Mouse (Mus musculus): Measurements from ENCODE around the gene Cep97. TPM values are rescaled to one million over a fixed set of nuclear protein-coding genes. Genes with fewer than 3 reads are reported as not detected.
"Not testable (repeated sequence)": the region's sequence is repeated elsewhere in the genome, so short reads cannot be mapped to it uniquely, and the experiment has no call there.

Gene Cep97
- polyA plus RNA-seq, 1 experiment: 3.0 TPM

DNA sequence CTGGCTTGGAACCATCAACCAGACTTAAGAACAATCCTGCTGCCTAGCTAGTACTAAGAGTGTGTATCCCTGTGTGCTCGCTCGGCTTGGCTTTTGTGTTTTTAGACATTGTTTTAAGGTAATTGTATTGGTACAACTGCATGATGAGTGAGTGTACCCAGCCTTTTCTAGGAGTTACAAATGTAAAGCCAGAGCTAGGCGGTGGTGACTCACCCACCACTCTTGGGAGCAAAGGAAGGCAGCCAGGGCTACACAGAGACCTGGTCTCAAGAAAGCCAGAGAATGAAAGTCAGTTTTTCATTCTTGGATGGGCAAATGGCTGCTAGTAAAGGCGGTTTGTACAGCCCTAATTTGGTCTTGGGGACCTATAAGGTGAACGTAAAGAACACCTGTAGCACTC is 35.8 kb upstream of the Cep97 start:
- Histone ChIP-seq H3K4me3 (ENCODE audit: control insufficient read depth, low read depth, low read length) (no peak overlapping the region), H3K27me3 (ENCODE audit: control insufficient read depth, insufficient read depth, low read length) (no peaks in the 10 kb centered on the region), H3K4me1 (ENCODE audit: control insufficient read depth, insufficient read depth, low read length) (no peaks in the 10 kb centered on the region; the same call in 1 of the 2 replicates), H3K36me3 (ENCODE audit: control insufficient read depth, insufficient read depth, low read length) (no peaks in the 10 kb centered on the region; the same call in none of the 2 replicates), H3K27ac (ENCODE audit: control insufficient read depth, insufficient read depth, low read depth, low read length) (no peak overlapping the region)
- no peak for TF ChIP-seq POLR2A (IDR thresholded peaks at IDR 0.05; ENCODE audit: control insufficient read depth, low read depth, low read length)
- no peak for TF ChIP-seq CTCF (IDR thresholded peaks at IDR 0.05; ENCODE audit: control insufficient read depth, insufficient read depth, insufficient replicate concordance, low read depth, low read length)

DNA sequence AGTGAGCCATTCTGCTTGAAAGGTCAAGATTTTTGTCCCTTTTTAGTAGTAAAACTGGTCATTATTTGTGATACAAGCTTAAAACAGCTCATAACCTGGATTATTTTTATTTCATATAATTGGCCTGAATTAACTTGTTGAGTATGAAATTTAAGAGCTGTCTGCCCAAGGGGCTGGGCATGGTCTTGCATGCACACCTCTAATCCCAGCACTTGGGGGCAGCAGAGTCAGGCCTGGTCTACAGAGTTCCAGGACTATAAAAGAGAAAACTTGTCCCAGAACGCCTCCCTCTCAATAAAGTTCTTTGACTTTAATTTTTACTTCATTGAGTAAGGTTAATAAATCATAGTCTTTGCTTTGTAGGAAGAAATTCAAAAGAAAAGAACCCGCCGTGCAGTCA is 34.5 kb upstream of the Cep97 start:
- Histone ChIP-seq H3K4me3 (ENCODE audit: control insufficient read depth, low read depth, low read length) (no peak overlapping the region), H3K27me3 (ENCODE audit: control insufficient read depth, insufficient read depth, low read length) (no peaks in the 10 kb centered on the region), H3K27ac (ENCODE audit: control insufficient read depth, insufficient read depth, low read depth, low read length) (no peak overlapping the region), H3K4me1 (ENCODE audit: control insufficient read depth, insufficient read depth, low read length) (peaks cover 3% of the 10 kb centered on the region), H3K36me3 (ENCODE audit: control insufficient read depth, insufficient read depth, low read length) (no peaks in the 10 kb centered on the region; the same call in none of the 2 replicates)
- TF ChIP-seq CTCF (IDR thresholded peaks at IDR 0.05; ENCODE audit: control insufficient read depth, insufficient read depth, insufficient replicate concordance, low read depth, low read length) (peak; percentile 27; the same call in 1 of the 2 replicates), POLR2A (IDR thresholded peaks at IDR 0.05; ENCODE audit: control insufficient read depth, low read depth, low read length) (no peak)

DNA sequence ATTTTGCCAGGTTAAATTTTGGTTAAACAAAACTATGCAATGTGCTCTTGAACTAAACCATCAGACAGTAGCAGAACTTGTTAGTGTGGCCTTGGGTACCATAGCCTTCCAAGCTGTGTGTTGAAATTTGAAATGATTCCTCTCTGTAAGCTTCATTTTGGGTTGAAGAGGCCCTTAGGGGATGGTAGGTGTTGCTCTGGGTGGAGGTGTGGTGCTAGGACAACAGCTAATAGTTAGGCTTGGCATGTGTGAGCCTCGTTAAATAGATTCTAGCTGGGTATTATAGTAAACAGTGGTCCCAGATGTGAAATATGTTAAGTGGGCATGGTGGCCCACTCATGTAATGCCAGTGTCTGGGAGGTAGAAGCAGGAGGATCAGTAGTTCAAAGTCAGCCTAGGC is 32.6 kb upstream of the Cep97 start:
- no peak overlapping the region for H3K27ac ChIP-seq (ENCODE audit: control insufficient read depth, insufficient read depth, low read depth, low read length)
- peaks cover 4% of the 10 kb centered on the region for H3K4me1 ChIP-seq (ENCODE audit: control insufficient read depth, insufficient read depth, low read length)
- peak overlapping the region; percentile 98; the same call in 1 of the 2 replicates for H3K4me3 ChIP-seq (ENCODE audit: control insufficient read depth, low read depth, low read length)
- H3K27me3 ChIP-seq (ENCODE audit: control insufficient read depth, insufficient read depth, low read length): no peaks in the 10 kb centered on the region
- no peaks in the 10 kb centered on the region; the same call in none of the 2 replicates for H3K36me3 ChIP-seq (ENCODE audit: control insufficient read depth, insufficient read depth, low read length)
- no peak for TF ChIP-seq POLR2A (IDR thresholded peaks at IDR 0.05; ENCODE audit: control insufficient read depth, low read depth, low read length)
- no peak for TF ChIP-seq CTCF (IDR thresholded peaks at IDR 0.05; ENCODE audit: control insufficient read depth, insufficient read depth, insufficient replicate concordance, low read depth, low read length)

DNA sequence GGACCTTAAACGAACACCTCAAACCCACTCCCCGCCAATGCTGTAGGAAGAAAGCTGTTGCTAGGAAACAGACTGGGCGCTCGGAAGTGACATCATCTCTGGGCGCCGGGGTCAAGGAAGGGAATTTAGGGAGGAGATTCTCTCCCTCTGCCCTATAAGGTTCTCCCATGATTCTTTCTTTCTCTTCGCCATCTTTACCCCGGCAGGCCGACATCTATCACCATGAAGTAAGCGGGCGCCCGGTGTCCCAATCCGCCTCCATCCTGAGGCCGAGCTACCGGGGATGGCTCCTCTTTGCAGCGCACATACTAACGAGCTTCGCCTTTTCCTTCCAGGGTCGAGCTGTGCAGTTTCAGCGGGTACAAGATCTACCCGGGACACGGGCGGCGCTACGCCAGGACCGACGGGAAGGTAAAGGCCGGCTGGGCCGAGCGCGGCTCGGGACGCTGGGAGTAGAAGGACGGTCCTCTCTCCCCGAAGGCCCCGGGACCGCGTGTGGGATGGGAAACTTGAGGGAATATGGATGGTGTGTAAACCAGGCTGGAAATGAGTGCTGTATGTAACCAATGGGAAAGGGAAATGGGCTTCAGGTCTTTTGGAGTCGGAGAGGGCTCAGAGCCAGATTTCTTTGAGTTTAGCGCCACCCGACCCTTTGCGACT is 31.7 kb upstream of the Cep97 start, which contains the start of gene Rpl24:
Gene Rpl24 (plus strand): TSS at position 64 of the 660 bp plus-strand sequence.
- H3K27ac ChIP-seq (ENCODE audit: control insufficient read depth, insufficient read depth, low read depth, low read length): peak within 1 kb of the TSS; percentile 80
- no peak for TF ChIP-seq CTCF (IDR thresholded peaks at IDR 0.05; ENCODE audit: control insufficient read depth, insufficient read depth, insufficient replicate concordance, low read depth, low read length)
- peak; percentile 68 for TF ChIP-seq POLR2A (IDR thresholded peaks at IDR 0.05; ENCODE audit: control insufficient read depth, low read depth, low read length)
- H3K4me1 ChIP-seq (ENCODE audit: control insufficient read depth, insufficient read depth, low read length): peaks cover 4% of the 10 kb centered on the region
- no peaks in the 10 kb centered on the region for H3K27me3 ChIP-seq (ENCODE audit: control insufficient read depth, insufficient read depth, low read length)
- no peaks in the 10 kb centered on the region; the same call in none of the 2 replicates for H3K36me3 ChIP-seq (ENCODE audit: control insufficient read depth, insufficient read depth, low read length)
- peak within 1 kb of the TSS; percentile 98 for H3K4me3 ChIP-seq (ENCODE audit: control insufficient read depth, low read depth, low read length)

DNA sequence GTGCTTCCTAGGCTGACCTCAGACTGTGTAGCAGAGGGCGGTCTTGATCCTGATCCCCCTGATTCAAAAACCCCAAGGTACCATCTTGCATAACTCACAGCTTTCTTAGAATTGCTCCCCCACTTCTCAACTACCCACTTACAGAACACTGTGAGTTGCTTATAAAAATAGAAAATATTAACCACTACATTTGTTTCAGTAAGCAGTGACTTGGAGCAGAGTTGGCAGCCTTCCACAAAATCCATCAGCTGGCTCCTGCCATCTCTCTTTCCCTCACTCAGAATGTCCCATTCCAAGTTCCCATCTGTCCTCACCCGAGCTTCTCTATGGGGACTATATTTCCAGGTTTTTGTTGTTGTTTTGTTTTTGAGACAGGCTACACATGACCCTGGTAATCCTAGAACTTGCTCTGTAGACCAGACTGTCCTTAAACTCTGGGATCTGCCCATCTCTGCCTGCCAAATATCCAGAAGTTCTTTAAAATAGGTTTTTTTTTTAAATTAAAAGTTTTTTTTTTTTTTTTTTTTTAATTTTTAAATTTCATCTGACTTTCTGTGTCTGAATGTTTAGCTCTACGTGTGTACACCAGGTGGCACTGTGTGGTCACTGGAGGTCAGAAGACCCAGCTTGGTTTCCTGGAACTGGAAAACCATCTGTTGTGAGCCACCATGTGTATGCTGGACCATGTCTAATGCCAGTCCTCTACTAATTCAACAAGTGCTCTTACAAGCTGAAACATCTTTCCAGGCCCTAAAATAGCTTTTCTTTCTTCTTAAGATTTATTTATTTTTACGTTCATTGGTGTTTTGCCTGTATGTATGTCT is 29.7 kb upstream of the Cep97 start:
- TF ChIP-seq POLR2A (IDR thresholded peaks at IDR 0.05; ENCODE audit: control insufficient read depth, low read depth, low read length) (no peak), CTCF (IDR thresholded peaks at IDR 0.05; ENCODE audit: control insufficient read depth, insufficient read depth, insufficient replicate concordance, low read depth, low read length) (no peak)

DNA sequence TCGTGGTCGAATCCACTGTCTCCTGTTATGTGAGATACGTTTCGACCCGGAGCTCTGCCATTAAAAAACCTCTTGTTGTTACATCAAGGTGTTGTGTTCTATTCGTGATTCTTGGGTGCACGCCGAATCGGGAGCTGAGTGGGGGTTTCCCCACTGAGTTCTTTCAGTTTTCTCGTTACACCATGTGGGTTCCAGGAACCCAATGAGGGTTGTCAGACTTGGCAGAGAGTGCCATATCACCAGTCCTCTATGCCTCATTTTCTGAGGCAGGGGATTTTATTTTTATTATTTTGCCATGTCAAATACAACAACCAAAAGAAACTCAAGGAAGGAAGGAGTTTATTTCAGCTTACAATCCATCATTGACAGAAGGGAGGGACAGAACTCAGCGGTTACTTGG is 28.4 kb upstream of the Cep97 start:
- not testable (repeated sequence) for H3K27ac ChIP-seq (ENCODE audit: control insufficient read depth, insufficient read depth, low read depth, low read length); H3K27me3 ChIP-seq (ENCODE audit: control insufficient read depth, insufficient read depth, low read length); H3K4me3 ChIP-seq (ENCODE audit: control insufficient read depth, low read depth, low read length); H3K4me1 ChIP-seq (ENCODE audit: control insufficient read depth, insufficient read depth, low read length); H3K36me3 ChIP-seq (ENCODE audit: control insufficient read depth, insufficient read depth, low read length)

More for the DNA sequence above, 29.7 kb upstream of the Cep97 start:
- H3K4me1 ChIP-seq (ENCODE audit: control insufficient read depth, insufficient read depth, low read length): peaks cover 4% of the 10 kb centered on the region
- no peaks in the 10 kb centered on the region; the same call in 1 of the 2 replicates for H3K36me3 ChIP-seq (ENCODE audit: control insufficient read depth, insufficient read depth, low read length)
- peak overlapping the region; percentile 34; the same call in 1 of the 2 replicates for H3K4me3 ChIP-seq (ENCODE audit: control insufficient read depth, low read depth, low read length)
- no peaks in the 10 kb centered on the region for H3K27me3 ChIP-seq (ENCODE audit: control insufficient read depth, insufficient read depth, low read length)
- no peak overlapping the region for H3K27ac ChIP-seq (ENCODE audit: control insufficient read depth, insufficient read depth, low read depth, low read length)

DNA sequence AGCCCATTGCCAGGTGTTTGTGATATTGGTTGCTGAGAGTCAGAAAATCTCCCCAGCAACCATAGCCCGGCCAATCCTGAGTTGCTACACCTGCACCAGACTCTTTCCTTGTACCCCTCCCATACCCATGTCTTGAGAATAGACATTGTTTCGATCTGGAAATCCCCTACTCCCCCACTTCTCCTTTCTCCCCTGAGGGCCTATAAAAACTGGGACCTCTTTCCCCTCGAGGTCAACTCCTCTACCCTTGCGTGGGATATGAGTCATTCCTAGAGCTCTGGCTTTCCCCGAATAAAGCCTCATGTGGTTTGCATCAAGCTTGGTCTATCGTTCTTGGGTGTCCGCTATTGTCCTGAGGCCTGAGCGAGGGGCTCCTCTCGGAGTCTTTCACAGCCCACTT is 19.5 kb upstream of the Cep97 start:
- H3K27ac ChIP-seq (ENCODE audit: control insufficient read depth, insufficient read depth, low read depth, low read length); H3K4me1 ChIP-seq (ENCODE audit: control insufficient read depth, insufficient read depth, low read length); H3K4me3 ChIP-seq (ENCODE audit: control insufficient read depth, low read depth, low read length); H3K36me3 ChIP-seq (ENCODE audit: control insufficient read depth, insufficient read depth, low read length); H3K27me3 ChIP-seq (ENCODE audit: control insufficient read depth, insufficient read depth, low read length): not testable (repeated sequence)
